Mouse (Mus musculus) left cerebral cortex, adult 2 months (tissue): ENCODE data around the gene Ppef2. TPM values are rescaled to one million over a fixed set of nuclear protein-coding genes. Genes with fewer than 3 reads are reported as not detected.
"Not testable (repeated sequence)": the region's sequence is repeated elsewhere in the genome, so short reads cannot be mapped to it uniquely, and the experiment has no call there.

ENCODE experiments used
- DNase-seq, 2 experiments: peaks; one replicate each; pipeline ENCODE4 v3.0.0; 2021 to 2022; ENCODE audit warnings: low spot score in 2 of 2, mixed read lengths in 1 of 2; ENCODE audit errors: extremely low spot score in 1 of 2
- H3K27ac ChIP-seq: fragments of 200-600 bp; 2 replicates; pipeline ENCODE4 v1.8.1; 2022
- H3K4me3 ChIP-seq: fragments of 200-600 bp; 2 replicates; pipeline ENCODE4 v1.8.1; 2022
- CTCF ChIP-seq: fragments of 200-600 bp; IDR thresholded peaks from 2 replicates; pipeline ENCODE4 v1.8.1; 2022; ENCODE audit warnings: antibody characterized with exemption, mild to moderate bottlenecking, moderate library complexity
- intact Hi-C: fragments of 180-260 bp; cut with DNase I; formaldehyde crosslinking; loops from one replicate; pipeline ENCODE4 v1.15.1; 2025
- total RNA-seq, 2 experiments: library from RNA; stranded (reverse); gene quantifications; 2 replicates each; pipeline ENCODE4 v1.2.3; 2021

The Ppef2 gene
- total RNA-seq, 2 experiments from 2014 or later: 0.54 to 0.75 TPM

GRCm38 (mm10) chr5:92205184-92205583 lies 50.9 kb downstream of the Ppef2 start:
- Histone ChIP-seq H3K4me3 (no peak overlapping the region), H3K27ac (no peak overlapping the region)
- intact Hi-C loops: no loop called here
- DNase-seq: no peak
- TF ChIP-seq CTCF: no peak

- intact Hi-C loops: no loop called here
- Histone ChIP-seq H3K27ac (no peak overlapping the region), H3K4me3 (no peak overlapping the region)
- no peak for DNase-seq
- no peak for TF ChIP-seq CTCF
Measured at GRCm38 (mm10) chr5:92204162-92205036, 51.7 kb downstream of the Ppef2 start.

- intact Hi-C loops: no loop called here
- TF ChIP-seq CTCF: no peak
- Histone ChIP-seq H3K27ac (no peak overlapping the region), H3K4me3 (no peak overlapping the region)
- DNase-seq: no peak
Measured at GRCm38 (mm10) chr5:92198266-92198665, 57.8 kb downstream of the Ppef2 start.

- DNase-seq: no peak
- Histone ChIP-seq H3K27ac (no peak overlapping the region), H3K4me3 (no peak overlapping the region)
- TF ChIP-seq CTCF: no peak
- intact Hi-C loops: no loop called here
Measured at GRCm38 (mm10) chr5:92196895-92197811, 58.9 kb downstream of the Ppef2 start.

- H3K27ac ChIP-seq, H3K4me3 ChIP-seq: not testable (repeated sequence)
- DNase-seq: peak in 1 of 2 experiments; percentile 37
- intact Hi-C loops: loop anchor here (2.0 kb wide), 1 partner anchor 43 kb away; no protein-coding TSS in a partner anchor
- peak; percentile 65 for TF ChIP-seq CTCF
Measured at GRCm38 (mm10) chr5:92195716-92196115, 60.4 kb downstream of the Ppef2 start.

GRCm38 (mm10) chr5:92188881-92189483 lies 67.1 kb downstream of the Ppef2 start:
- no peak overlapping the region for H3K4me3 ChIP-seq
- H3K27ac ChIP-seq: no peak overlapping the region
- TF ChIP-seq CTCF: no peak
- intact Hi-C loops: no loop called here
- DNase-seq: no peak

GRCm38 (mm10) chr5:92183071-92183830 lies 72.8 kb downstream of the Ppef2 start:
- intact Hi-C loops: no loop called here
- DNase-seq: no peak
- no peak overlapping the region for H3K27ac ChIP-seq
- no peak for TF ChIP-seq CTCF
- no peak overlapping the region for H3K4me3 ChIP-seq

Other genes with a start within 250 kb of the Ppef2 start
- 10 to 100 TPM; 33.8 to 34.6 TPM for gene Cdkl2, start 212.4 kb downstream of the Ppef2 start, total RNA-seq
- gene G3bp2, start 172.6 kb downstream of the Ppef2 start, total RNA-seq: 100 to 1,000 TPM; 228 to 236 TPM
- gene Uso1, start 118.3 kb downstream of the Ppef2 start, total RNA-seq: 10 to 100 TPM; 79.1 to 84.0 TPM
- not detected for gene U90926, start 40.9 kb downstream of the Ppef2 start, total RNA-seq
- gene Naaa, start 21.9 kb upstream of the Ppef2 start, total RNA-seq: 10 to 100 TPM; 38.6 to 40.1 TPM
- gene Sdad1, start 54.2 kb upstream of the Ppef2 start, total RNA-seq: 10 to 100 TPM; 21.2 to 21.8 TPM
- gene Cxcl9, start 71.8 kb upstream of the Ppef2 start, total RNA-seq: not detected
- 1 to 10 TPM; 3.8 to 7.5 TPM for gene Art3, start 75.5 kb upstream of the Ppef2 start, total RNA-seq
- gene Cxcl10, start 92.6 kb upstream of the Ppef2 start, total RNA-seq: not detected
- gene Nup54, start 178.9 kb upstream of the Ppef2 start, total RNA-seq: 10 to 100 TPM; 23.7 to 31.3 TPM